ENCODE assay signal across 8 mouse cellular contexts in the genomic region with DNA sequence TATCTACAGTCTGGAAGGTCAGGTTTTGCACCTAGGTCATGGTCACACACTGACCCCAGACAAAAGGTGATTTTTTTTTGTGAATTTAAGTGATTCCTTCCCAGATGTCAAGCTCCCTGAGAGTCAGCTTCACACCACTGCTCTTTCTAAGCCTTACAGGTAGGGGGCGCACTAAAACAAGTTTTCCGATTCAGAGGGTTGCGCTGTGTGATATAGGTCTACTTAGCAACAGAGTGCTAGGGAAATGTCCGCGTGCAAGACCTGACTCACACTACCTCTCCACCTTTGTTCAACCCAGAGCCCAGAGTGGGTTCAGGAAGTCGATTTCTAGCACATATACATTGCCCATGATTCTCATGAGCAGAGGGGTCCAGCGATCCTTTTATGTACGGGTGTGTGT.
A peak's percentile ranks its signal among the peaks of the same experiment; 100 is the strongest.
DNase-seq lines count a peak whose midpoint lies in the region; ATAC-seq and TF ChIP-seq lines count a peak whose summit lies in the region.

No protein-coding gene starts in this region.

- intact Hi-C loops in gastrocnemius, postnatal 14 days (cut with DNase I; ENCODE audit: low total_unique reads): loop anchor here (5.0 kb wide), 1 partner anchor 262 kb away; no protein-coding TSS in a partner anchor

- no peaks in the 10 kb centered on the region for H3K9me3 ChIP-seq in ES-Bruce4 (replicated peaks; ENCODE audit: control insufficient read depth, insufficient read depth, low read length, poor library complexity, severe bottlenecking)
- no peaks in the 10 kb centered on the region for H3K9me3 ChIP-seq in kidney, postnatal 0 days (replicated peaks; ENCODE audit: low read length)
- no peaks in the 10 kb centered on the region for H3K9me3 ChIP-seq in lung, embryonic 15.5 days

- DNase-seq in 416B (ENCODE audit: low read depth): peak; percentile 79
- peak; percentile 81 for DNase-seq in cerebellum, adult 9-10 months
- DNase-seq in gastrocnemius, postnatal 14 days: peak; percentile 13
- peak; percentile 75 for DNase-seq in kidney, postnatal 0 days (ENCODE audit: low spot score)
- DNase-seq in thymus, postnatal 4 days: peak; percentile 73

- no peak overlapping the region for H3K4me2 ChIP-seq in kidney, postnatal 0 days (ENCODE audit: low read length)
- peak overlapping the region; percentile 38 for H3K4me2 ChIP-seq in lung, embryonic 15.5 days

- no peaks in the 10 kb centered on the region for H3K27me3 ChIP-seq in ES-Bruce4 (ENCODE audit: control insufficient read depth, insufficient read depth, low read length, poor library complexity, severe bottlenecking)
- H3K27me3 ChIP-seq in kidney, postnatal 0 days (ENCODE audit: insufficient read depth, low read length): no peaks in the 10 kb centered on the region
- H3K27me3 ChIP-seq in lung, embryonic 15.5 days: no peaks in the 10 kb centered on the region

- peak; percentile 38 for TF ChIP-seq CTCF in ES-Bruce4 (IDR thresholded peaks at IDR 0.05; ENCODE audit: low read depth, low read length)
- peak; percentile 81 for TF ChIP-seq CTCF in kidney, postnatal 0 days (IDR thresholded peaks at IDR 0.05; ENCODE audit: low read depth)

- no peaks in the 10 kb centered on the region for H3K4me1 ChIP-seq in ES-Bruce4 (ENCODE audit: control insufficient read depth, insufficient read depth, low read length)
- no peaks in the 10 kb centered on the region for H3K4me1 ChIP-seq in kidney, postnatal 0 days (replicated peaks; ENCODE audit: insufficient read depth, low read length)
- H3K4me1 ChIP-seq in lung, embryonic 15.5 days: no peaks in the 10 kb centered on the region

- no peak overlapping the region for H3K4me3 ChIP-seq in ES-Bruce4 (ENCODE audit: low read depth, low read length)
- no peak overlapping the region for H3K4me3 ChIP-seq in kidney, postnatal 0 days (replicated peaks; ENCODE audit: low read depth, low read length)
- no peak overlapping the region for H3K4me3 ChIP-seq in lung, embryonic 15.5 days

- no peak for TF ChIP-seq EP300 in ES-Bruce4 (IDR thresholded peaks at IDR 0.05; ENCODE audit: insufficient read depth, low read depth, low read length)

- WGBS in kidney, postnatal 0 days: 15% methylated on average over 8 of the region's 8 CpGs
- WGBS in lung, embryonic 15.5 days: 9% methylated on average over 8 of the region's 8 CpGs

- TF ChIP-seq POLR2A in ES-Bruce4 (IDR thresholded peaks at IDR 0.05; ENCODE audit: insufficient read depth, low read length): no peak

- H3K9ac ChIP-seq in ES-Bruce4 (ENCODE audit: low read depth, poor library complexity, severe bottlenecking): no peak overlapping the region
- H3K9ac ChIP-seq in kidney, postnatal 0 days (ENCODE audit: low read depth, low read length): no peak overlapping the region
- no peak overlapping the region for H3K9ac ChIP-seq in lung, embryonic 15.5 days

- no peak for ATAC-seq in kidney, postnatal 0 days (replicated peaks; ENCODE audit: low FRiP score, low read depth)
- no peak for ATAC-seq in lung, embryonic 15.5 days (ENCODE audit: borderline replicate concordance, extremely low read depth, low FRiP score, low TSS enrichment)
- peak; percentile 83 for ATAC-seq in neutrophil, adult 5-6 weeks (ENCODE audit: extremely low read depth, insufficient number of reproducible peaks, low FRiP score, poor library complexity, severe bottlenecking)

- H3K36me3 ChIP-seq in ES-Bruce4 (ENCODE audit: control insufficient read depth, insufficient read depth, low read length, poor library complexity, severe bottlenecking): no peaks in the 10 kb centered on the region
- no peaks in the 10 kb centered on the region for H3K36me3 ChIP-seq in kidney, postnatal 0 days (ENCODE audit: insufficient read depth, low read length)
- H3K36me3 ChIP-seq in lung, embryonic 15.5 days: no peaks in the 10 kb centered on the region

- H3K27ac ChIP-seq in ES-Bruce4 (ENCODE audit: insufficient read depth, low read length): no peak overlapping the region
- H3K27ac ChIP-seq in kidney, postnatal 0 days: no peak overlapping the region
- H3K27ac ChIP-seq in lung, embryonic 15.5 days: no peak overlapping the region

Comparison
In these comparisons a context has a peak if more than half of its experiments do, and no peak if none do; other contexts are left out.
1. DNase-seq: peak in every context shown above with its lines; median percentile 81 in cerebellum, adult 9-10 months; 79 in 416B; 75 in kidney, postnatal 0 days; 73 in thymus, postnatal 4 days; 13 in gastrocnemius, postnatal 14 days.